Mouse (Mus musculus) testis, adult 2 months (tissue): Measurements from ENCODE around the gene Dhrs9. TPM values are rescaled to one million over a fixed set of nuclear protein-coding genes. Genes with fewer than 3 reads are reported as not detected.

Experiments
- H3K27ac ChIP-seq: fragments of 200-500 bp; 2 replicates; pipeline ENCODE4 v1.5.1; 2012; ENCODE audit warnings: low read depth, low read length; ENCODE audit not compliant: control insufficient read depth, insufficient read depth
- H3K27me3 ChIP-seq: fragments of 200-500 bp; 2 replicates; pipeline ENCODE4 v1.6.1; 2012; ENCODE audit warnings: mild to moderate bottlenecking, low read length, moderate library complexity; ENCODE audit not compliant: control insufficient read depth, insufficient read depth
- H3K36me3 ChIP-seq: fragments of 200-500 bp; 2 replicates; pipeline ENCODE4 v1.6.1; 2012; ENCODE audit warnings: mild to moderate bottlenecking, low read length; ENCODE audit not compliant: control insufficient read depth, insufficient read depth
- H3K4me1 ChIP-seq: fragments of 200-500 bp; 2 replicates; pipeline ENCODE4 v1.6.1; 2012; ENCODE audit warnings: low read length; ENCODE audit not compliant: control insufficient read depth, insufficient read depth
- H3K4me3 ChIP-seq: fragments of 200-500 bp; 2 replicates; pipeline ENCODE4 v1.5.1; 2012; ENCODE audit warnings: low read depth, mild to moderate bottlenecking, low read length, moderate library complexity, mixed read lengths; ENCODE audit not compliant: control insufficient read depth
- CTCF ChIP-seq: fragments of 200-500 bp; IDR thresholded peaks from 2 replicates; pipeline ENCODE4 v1.5.1; 2012; ENCODE audit warnings: low read depth, mild to moderate bottlenecking, inconsistent platforms, low read length, moderate library complexity; ENCODE audit not compliant: control insufficient read depth, insufficient read depth, insufficient replicate concordance
- POLR2A ChIP-seq: fragments of 200-500 bp; IDR thresholded peaks from 2 replicates; pipeline ENCODE4 v1.6.1; 2012; ENCODE audit warnings: low read depth, mild to moderate bottlenecking, inconsistent platforms, low read length, moderate library complexity; ENCODE audit not compliant: control insufficient read depth
- polyA plus RNA-seq: library from polyadenylated mRNA; depleted of rRNA; stranded (reverse); fragments of >200 nt; gene quantifications from 2 replicates; pipeline ENCODE4 v1.2.3, GENCODE M21; 2012

Dhrs9 gene
- polyA plus RNA-seq, 1 experiment: not detected

DNA sequence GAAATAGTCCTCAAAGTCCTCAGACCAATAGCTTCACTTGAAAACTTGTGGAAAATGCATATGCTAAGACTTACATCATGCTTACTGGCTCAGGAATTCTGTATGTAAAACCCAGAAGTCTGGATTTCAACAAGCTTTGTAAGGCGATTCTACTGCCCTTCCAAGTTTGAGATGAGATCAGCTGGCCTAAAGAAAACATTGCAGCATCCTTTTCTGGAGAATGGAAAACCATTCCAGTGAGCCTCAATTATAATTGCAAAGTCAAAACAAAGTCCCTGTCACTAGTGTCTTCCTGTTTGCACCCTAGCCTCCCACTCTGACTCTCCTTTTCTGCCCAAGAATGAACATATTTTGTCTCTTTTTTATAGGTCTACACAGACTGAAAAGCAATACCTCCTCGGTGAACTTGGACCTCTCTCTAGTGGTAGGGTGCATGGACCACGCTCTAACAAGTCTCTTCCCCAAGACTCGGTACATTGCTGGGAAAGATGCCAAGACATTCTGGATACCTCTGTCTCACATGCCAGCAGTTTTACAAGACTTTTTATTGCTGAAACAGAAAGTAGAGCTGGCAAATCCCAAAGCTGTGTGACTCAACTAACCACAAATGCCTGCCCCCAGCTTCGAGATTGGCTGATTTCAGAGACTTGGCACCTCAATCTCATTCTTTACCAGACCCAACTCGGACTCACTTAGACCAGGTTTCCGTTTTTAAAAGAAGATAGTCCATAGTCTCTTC lies 20.8 kb downstream of the Dhrs9 start:
- Histone ChIP-seq H3K4me3 (no peak overlapping the region), H3K27ac (no peak overlapping the region), H3K36me3 (no peaks in the 10 kb centered on the region), H3K27me3 (no peaks in the 10 kb centered on the region), H3K4me1 (no peaks in the 10 kb centered on the region)
- no peak for TF ChIP-seq POLR2A
- TF ChIP-seq CTCF: no peak

DNA sequence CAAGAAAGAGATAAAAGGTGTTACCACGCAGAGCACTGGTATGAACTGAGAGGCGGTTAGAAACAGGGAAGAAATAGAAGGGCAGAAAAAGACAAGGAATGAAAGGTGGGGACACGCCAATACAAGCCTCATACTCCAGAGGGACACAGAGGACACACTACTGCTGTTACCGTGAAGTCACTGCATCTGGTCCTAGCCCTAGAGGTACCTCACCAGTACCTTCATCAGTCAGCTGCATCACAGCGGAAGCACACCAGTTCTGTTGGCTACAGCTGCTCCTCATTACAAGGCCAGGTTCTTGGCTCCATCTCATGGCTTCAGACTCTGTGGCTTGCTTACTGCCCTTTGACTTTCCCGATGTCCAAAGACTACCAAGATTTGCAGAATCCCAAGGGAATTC lies 21.6 kb downstream of the Dhrs9 start:
- TF ChIP-seq POLR2A (no peak), CTCF (no peak)
- H3K4me1 ChIP-seq: no peaks in the 10 kb centered on the region
- no peaks in the 10 kb centered on the region for H3K36me3 ChIP-seq
- no peak overlapping the region for H3K27ac ChIP-seq
- no peaks in the 10 kb centered on the region for H3K27me3 ChIP-seq
- no peak overlapping the region for H3K4me3 ChIP-seq

DNA sequence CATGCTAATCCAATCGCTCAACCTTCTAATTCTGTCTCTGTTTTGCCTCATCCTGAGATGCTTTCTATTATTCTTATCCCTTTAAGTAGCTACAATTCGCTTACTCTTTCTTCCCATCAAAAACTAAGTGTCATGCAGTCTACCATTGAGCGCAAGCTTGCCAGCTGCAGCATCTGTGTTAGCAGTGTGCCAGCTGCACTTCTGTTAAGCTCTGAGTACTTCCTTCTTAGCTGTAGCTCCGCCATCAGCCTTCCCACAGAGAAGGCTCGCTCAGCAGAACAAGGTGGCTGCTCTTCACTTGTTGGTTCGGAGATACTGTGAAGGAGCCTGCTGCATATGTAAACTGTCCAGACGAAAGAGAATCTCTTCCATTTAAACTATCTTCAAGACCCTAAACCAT lies 22.1 kb downstream of the Dhrs9 start:
- TF ChIP-seq POLR2A (no peak), CTCF (no peak)
- H3K27ac ChIP-seq: no peak overlapping the region
- no peaks in the 10 kb centered on the region for H3K27me3 ChIP-seq
- no peaks in the 10 kb centered on the region for H3K4me1 ChIP-seq
- H3K4me3 ChIP-seq: no peak overlapping the region
- H3K36me3 ChIP-seq: no peaks in the 10 kb centered on the region

DNA sequence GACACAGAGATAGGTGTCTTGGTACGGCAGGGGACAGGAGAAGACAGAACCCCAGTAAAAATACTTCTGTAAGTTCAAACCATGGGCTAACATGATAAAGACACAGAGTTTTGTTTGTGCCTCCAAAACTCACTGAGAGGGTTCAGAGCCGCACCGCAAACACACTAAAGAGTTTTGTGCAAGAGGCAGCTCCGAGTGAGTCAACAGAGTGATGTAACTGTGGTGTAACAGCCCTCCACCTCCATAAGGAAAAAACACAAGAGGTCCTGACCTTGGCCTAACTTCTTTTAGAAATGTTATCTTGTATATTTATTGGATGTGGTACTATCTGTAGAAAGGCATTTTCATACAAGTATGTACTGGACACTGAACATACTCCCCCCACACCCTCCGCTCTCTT lies 25.4 kb downstream of the Dhrs9 start:
- no peak overlapping the region for H3K4me3 ChIP-seq
- H3K27me3 ChIP-seq: no peaks in the 10 kb centered on the region
- H3K36me3 ChIP-seq: no peaks in the 10 kb centered on the region
- H3K4me1 ChIP-seq: no peaks in the 10 kb centered on the region
- no peak overlapping the region for H3K27ac ChIP-seq
- TF ChIP-seq POLR2A: no peak
- no peak for TF ChIP-seq CTCF

DNA sequence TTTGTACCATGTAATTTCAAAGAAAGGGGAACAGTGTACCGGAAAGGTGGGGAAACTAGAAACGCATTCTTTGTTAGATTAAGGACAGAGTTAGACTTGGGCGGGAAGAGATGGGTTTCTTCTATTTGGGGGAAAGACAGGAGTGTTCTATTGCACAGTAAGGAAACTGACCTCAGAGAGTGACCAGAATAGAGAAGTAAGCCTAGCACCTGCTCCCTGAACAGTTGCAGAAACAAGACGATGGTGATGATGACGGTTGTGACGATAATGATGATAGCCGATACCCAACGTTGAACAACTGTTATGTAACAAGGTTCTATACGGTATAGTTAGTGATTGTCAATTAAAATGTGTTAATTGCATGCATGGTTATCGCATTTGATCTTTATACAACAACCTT lies 34.3 kb downstream of the Dhrs9 start:
- no peaks in the 10 kb centered on the region for H3K27me3 ChIP-seq
- H3K36me3 ChIP-seq: no peaks in the 10 kb centered on the region
- H3K27ac ChIP-seq: no peak overlapping the region
- H3K4me1 ChIP-seq: no peaks in the 10 kb centered on the region
- H3K4me3 ChIP-seq: no peak overlapping the region
- no peak for TF ChIP-seq CTCF
- no peak for TF ChIP-seq POLR2A

DNA sequence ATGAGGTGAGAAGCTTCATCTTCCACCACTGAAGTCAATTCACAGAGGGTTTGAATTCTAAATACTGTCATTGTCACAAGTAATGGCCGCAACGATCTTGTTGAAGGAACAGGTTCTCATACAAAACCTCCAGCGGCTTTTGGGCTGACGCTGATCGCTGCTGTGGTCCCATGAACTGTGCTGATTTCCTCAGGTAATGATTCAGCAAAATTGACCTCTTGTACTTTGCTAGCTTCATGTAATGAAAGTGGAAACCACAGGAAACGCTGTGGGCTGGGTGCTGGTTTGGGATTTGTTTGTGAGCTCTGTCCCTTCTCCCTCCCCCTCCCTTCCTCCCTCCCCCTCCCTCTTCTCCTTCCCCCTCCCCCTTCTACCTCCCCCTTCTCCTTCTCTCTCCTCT lies 34.8 kb downstream of the Dhrs9 start:
- no peaks in the 10 kb centered on the region for H3K36me3 ChIP-seq
- H3K4me3 ChIP-seq: no peak overlapping the region
- no peak for TF ChIP-seq POLR2A
- TF ChIP-seq CTCF: no peak
- H3K27ac ChIP-seq: no peak overlapping the region
- no peaks in the 10 kb centered on the region for H3K4me1 ChIP-seq
- H3K27me3 ChIP-seq: no peaks in the 10 kb centered on the region

DNA sequence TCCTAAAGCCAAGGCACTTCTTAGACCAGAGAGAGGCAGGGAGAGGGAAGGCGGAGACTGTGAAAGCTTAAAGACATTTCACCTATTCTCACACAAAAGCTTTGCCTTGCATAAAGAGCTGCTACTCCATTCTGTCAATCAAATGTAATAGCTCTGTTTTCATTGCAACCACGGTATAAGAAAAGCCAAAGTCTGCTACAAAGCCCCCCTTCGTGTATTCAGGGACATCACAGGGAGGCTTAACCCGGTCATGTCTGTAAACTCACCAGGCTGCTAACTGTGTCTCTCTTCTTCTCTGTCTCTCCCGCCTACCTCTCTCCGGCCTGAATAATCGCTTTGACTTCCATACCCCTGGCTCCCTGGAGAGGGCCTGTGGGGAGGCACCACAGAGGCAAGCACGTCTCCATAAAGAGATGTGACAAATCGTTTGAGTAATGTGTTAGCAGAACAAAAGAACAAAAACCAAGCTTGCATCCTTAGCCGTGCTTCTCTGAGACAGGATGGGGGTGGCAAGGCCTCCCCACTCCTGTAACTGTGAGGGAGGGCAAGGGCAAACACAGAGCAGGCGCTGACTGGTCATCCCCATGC lies 38.1 kb downstream of the Dhrs9 start:
- H3K4me3 ChIP-seq: no peak overlapping the region
- H3K27ac ChIP-seq: no peak overlapping the region
- no peak for TF ChIP-seq CTCF
- TF ChIP-seq POLR2A: no peak

More for the DNA sequence above, 38.1 kb downstream of the Dhrs9 start:
- Histone ChIP-seq H3K27me3 (no peaks in the 10 kb centered on the region), H3K36me3 (no peaks in the 10 kb centered on the region), H3K4me1 (no peaks in the 10 kb centered on the region)
